Mouse (Mus musculus) hindbrain, embryonic 13.5 days (tissue): ENCODE results near the gene Muc15. TPM values are rescaled to one million over a fixed set of nuclear protein-coding genes. Genes with fewer than 3 reads are reported as not detected.

Source experiments
- polyA plus RNA-seq: library from polyadenylated mRNA; unstranded; fragments of >200 nt; fragmentation: Nextera tagmentation; extraction: Ambion mirVana; gene quantifications from 2 replicates; pipeline ENCODE4 v1.2.1, GENCODE M21; 2015

Gene Muc15
- polyA plus RNA-seq, 1 experiment from 2014 or later: not detected

Other genes starting within 250 kb of the Muc15 start
- not detected in 2 replicates for gene Slc5a12, start 124.0 kb upstream of the Muc15 start, polyA plus RNA-seq
- 0.89 and 1.1 TPM in 2 replicates for gene Ano3, start 229.6 kb downstream of the Muc15 start, polyA plus RNA-seq